Mouse (Mus musculus) erythroblast, embryonic 14.5 days (primary cell): ENCODE measurements around the gene Klhl31. TPM values are rescaled to one million over a fixed set of nuclear protein-coding genes. Genes with fewer than 3 reads are reported as not detected.

Experiments
- H3K27me3 ChIP-seq: 2 replicates; pipeline ENCODE4 v1.6.1; 2012; ENCODE audit warnings: inconsistent platforms; ENCODE audit not compliant: control insufficient read depth
- H3K36me3 ChIP-seq: 2 replicates; pipeline ENCODE4 v1.6.1; 2012; ENCODE audit warnings: mild to moderate bottlenecking, inconsistent platforms; ENCODE audit not compliant: control insufficient read depth
- H3K4me1 ChIP-seq: 2 replicates; pipeline ENCODE4 v1.6.1; 2012; ENCODE audit warnings: inconsistent platforms; ENCODE audit not compliant: control insufficient read depth
- H3K4me3 ChIP-seq: replicated peaks from 2 replicates; pipeline ENCODE3; 2012; ENCODE audit warnings: moderate library complexity, mild to moderate bottlenecking, inconsistent platforms
- H3K9me3 ChIP-seq: 2 replicates; pipeline ENCODE4 v1.6.1; 2012; ENCODE audit warnings: low read length, inconsistent platforms, mixed read lengths; ENCODE audit not compliant: control insufficient read depth
- GATA1 ChIP-seq: IDR thresholded peaks from 2 replicates; pipeline ENCODE4 v1.6.1; 2012; ENCODE audit warnings: low read length, inconsistent platforms, mixed read lengths
- TAL1 ChIP-seq: IDR thresholded peaks from 3 replicates; pipeline ENCODE4 v1.6.1; 2012; ENCODE audit warnings: low read length, inconsistent platforms, mixed read lengths
- polyA plus RNA-seq: library from polyadenylated mRNA; stranded (reverse); fragments of >175 nt; gene quantifications from 2 replicates; pipeline ENCODE4 v1.2.3, GENCODE M21; 2012

Klhl31 gene
- not detected in 2 replicates for polyA plus RNA-seq

DNA sequence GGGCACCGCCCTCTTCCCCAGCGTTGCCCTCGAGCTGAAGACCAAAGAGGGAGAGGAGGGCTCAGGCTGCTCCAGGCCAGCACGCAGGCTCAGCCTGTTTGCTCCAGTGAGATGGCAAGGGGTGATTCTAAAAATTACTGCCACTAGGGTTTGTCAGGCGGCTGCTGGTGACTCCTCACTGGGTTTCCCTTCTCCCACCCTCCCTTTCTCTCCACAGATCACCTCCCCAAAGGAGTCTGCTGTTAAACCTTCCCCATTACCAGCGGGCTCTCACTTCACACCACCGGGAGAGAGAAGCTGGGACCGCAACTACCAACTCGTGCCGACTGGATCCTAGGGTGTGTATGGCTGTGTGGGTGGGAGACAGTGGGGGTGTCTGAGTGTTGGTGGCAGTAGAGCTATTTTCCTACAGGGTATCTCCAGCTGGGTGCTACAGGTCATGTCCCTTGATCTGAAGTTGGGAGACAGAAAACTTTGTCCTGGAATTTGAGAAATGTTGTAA, at the start of gene Klhl31:
Gene Klhl31 (plus strand): TSS at position 51 of the 502 bp plus-strand sequence.
- no peaks in the 10 kb centered on the region for H3K4me1 ChIP-seq
- TF ChIP-seq GATA1 (no peak), TAL1 (no peak)

DNA sequence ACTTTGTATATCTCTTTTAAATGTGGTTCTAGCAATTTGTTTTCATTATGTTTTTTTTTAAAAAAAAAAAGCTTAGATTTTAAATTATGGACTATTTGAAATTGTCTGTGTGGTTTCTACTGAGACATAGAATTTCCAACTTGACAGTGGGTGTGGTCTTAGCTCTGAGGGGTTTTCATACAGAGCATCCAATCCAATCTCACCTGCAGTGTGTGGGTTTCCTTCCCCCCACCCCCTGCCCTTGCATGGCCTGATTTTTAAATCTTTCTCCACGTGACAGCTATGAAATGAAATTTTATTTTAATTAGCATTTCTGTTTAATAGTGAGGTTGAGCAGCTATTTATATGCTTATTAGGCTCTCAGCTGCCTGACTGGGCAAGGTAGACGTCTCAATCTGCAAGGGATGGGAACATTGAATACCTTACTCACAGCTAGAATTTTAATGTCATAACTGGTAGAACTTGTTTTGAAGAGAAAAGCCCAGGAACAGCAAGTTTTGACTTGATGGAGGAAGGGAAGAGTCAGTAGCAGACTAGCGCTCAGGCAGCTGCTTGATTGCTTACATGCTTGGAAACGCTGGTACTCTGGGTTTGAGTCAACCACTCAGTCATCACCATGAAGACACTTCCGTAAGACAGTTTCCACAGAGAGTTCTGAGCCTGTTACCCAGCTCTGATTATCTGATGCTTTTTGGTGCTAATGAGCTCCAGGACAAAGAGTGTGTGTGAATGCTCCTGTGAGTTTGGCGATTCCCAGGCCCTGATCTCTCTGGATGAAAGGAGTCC, 49.3 kb upstream of the Klhl31 start:
- no peak for TF ChIP-seq GATA1
- no peak for TF ChIP-seq TAL1
- no peaks in the 10 kb centered on the region for H3K27me3 ChIP-seq
- H3K4me1 ChIP-seq = no peaks in the 10 kb centered on the region
- H3K36me3 ChIP-seq = no peaks in the 10 kb centered on the region
- H3K4me3 ChIP-seq = no peak overlapping the region
- H3K9me3 ChIP-seq = no peaks in the 10 kb centered on the region

More for the DNA sequence above, at the start of gene Klhl31:
- Histone ChIP-seq H3K36me3 (no peaks in the 10 kb centered on the region), H3K9me3 (no peaks in the 10 kb centered on the region), H3K4me3 (no peak within 1 kb of the TSS), H3K27me3 (no peaks in the 10 kb centered on the region)

DNA sequence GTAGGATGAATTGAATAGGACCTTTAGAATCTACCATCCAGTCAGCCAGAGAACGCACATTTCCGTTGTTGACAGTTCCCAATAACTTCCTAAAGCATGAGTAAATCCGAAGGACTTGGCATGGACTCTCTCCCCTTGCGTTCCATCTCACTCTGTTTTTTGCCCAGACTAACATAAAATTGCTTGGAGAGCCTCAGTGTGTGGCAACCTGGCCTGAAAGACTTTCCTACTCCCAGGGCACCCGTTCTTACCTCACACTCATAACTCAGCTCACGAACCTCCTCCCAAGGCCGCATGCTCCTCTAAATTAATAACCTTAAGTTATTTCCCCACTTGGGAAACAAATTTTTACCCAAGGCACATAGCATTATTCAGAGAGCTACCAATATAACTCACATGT, 48.7 kb upstream of the Klhl31 start:
- Histone ChIP-seq H3K4me1 (no peaks in the 10 kb centered on the region), H3K27me3 (no peaks in the 10 kb centered on the region), H3K36me3 (no peaks in the 10 kb centered on the region), H3K4me3 (no peak overlapping the region), H3K9me3 (no peaks in the 10 kb centered on the region)
- TF ChIP-seq GATA1 = no peak
- no peak for TF ChIP-seq TAL1

DNA sequence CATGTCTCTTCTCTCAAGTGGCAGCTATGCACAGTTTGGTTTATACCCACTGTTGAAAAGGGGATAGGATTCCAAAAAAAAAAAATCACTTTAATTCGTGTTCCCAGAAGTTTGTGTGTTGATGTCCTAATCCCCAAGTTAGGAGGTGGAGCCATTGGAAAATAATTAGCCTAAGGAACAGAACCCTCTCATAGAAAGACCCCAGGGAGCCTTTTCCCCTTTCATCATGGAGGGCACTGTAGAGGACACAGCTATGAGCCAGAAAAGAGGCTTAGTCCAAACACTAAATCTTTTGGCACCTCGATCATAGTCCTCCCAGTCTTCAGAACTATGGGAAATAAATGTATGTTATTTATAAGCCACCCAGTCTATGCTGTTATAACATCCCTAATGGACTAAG, 46.8 kb upstream of the Klhl31 start:
- TF ChIP-seq GATA1 (no peak), TAL1 (no peak)
- no peaks in the 10 kb centered on the region for H3K4me1 ChIP-seq
- H3K27me3 ChIP-seq = no peaks in the 10 kb centered on the region
- H3K9me3 ChIP-seq = no peaks in the 10 kb centered on the region
- H3K4me3 ChIP-seq = no peak overlapping the region
- no peaks in the 10 kb centered on the region for H3K36me3 ChIP-seq

DNA sequence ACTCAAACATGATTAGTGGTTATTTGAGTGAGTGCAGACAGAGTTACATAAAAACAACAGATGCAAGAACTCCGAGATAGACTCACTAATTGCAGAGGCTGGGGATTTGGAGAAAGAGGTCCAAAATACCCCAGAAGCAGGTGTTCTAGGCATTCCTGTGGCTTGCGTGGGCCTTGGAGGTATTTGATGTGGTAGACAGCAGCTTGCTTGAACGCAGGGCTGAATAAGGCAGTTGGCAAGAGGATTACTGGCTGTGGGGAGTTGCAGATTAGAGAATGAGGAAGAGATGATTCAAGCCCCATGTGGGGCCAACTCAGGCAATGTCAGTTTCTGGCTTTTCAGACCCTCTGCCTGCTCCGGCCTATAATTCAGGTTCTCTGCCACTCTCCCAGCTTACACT, 43.9 kb upstream of the Klhl31 start:
- no peaks in the 10 kb centered on the region for H3K4me1 ChIP-seq
- no peaks in the 10 kb centered on the region for H3K9me3 ChIP-seq
- no peak overlapping the region for H3K4me3 ChIP-seq
- H3K36me3 ChIP-seq = no peaks in the 10 kb centered on the region
- no peak for TF ChIP-seq TAL1
- TF ChIP-seq GATA1 = no peak
- H3K27me3 ChIP-seq = no peaks in the 10 kb centered on the region

DNA sequence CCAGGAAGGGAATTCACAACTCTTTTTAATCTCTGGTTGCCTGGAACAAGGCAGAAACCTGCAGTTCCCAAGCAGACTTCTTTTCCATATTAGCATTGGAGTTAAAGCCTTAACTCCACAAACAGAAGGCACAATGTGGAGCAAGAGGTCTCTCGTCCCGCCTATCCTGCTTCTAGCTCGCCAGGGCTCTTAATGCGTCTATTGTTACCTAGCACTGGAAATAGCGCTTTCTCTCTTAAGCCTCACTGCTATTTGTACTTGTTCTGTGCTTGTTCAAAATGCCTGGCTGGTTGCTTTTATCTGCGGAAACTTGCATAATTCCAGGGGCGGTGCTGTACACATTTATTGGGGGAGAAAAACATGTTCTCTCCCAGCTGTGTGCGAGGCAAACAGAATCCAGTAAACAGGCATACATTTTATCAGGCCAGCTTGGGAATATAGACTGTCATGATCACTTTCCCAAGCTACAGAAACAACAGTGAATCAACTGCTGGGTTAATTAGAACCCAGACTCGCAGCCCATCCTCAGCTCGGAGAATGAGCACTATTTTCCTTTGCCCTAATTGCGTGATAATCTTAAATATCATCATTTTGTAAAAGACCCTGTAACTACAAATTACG, 41.2 kb upstream of the Klhl31 start:
- Histone ChIP-seq H3K36me3 (no peaks in the 10 kb centered on the region), H3K9me3 (no peaks in the 10 kb centered on the region), H3K4me1 (no peaks in the 10 kb centered on the region), H3K4me3 (no peak overlapping the region), H3K27me3 (no peaks in the 10 kb centered on the region)
- TF ChIP-seq GATA1 (no peak), TAL1 (no peak)

DNA sequence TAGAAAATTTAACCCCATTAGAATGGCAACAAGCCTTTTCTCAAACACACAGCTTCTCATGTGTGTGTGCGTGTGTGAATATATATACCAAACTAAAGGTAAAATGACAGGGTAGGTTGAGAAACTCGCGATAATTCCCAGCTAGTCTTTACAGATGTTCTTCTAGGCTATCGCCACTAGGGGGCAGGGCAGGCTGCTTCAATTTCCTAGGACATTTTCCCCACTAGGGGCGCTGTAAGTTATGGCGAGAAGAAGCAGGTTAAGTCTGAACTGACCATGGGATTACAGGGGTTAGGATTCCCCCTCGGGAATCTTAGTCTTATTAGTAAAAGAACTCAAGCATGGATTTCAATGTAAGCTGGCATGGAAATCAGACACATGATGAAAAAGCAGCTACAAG, 39.9 kb upstream of the Klhl31 start:
- Histone ChIP-seq H3K4me3 (no peak overlapping the region), H3K4me1 (no peaks in the 10 kb centered on the region), H3K36me3 (no peaks in the 10 kb centered on the region), H3K9me3 (no peaks in the 10 kb centered on the region), H3K27me3 (no peaks in the 10 kb centered on the region)
- TF ChIP-seq TAL1 (no peak), GATA1 (no peak)

DNA sequence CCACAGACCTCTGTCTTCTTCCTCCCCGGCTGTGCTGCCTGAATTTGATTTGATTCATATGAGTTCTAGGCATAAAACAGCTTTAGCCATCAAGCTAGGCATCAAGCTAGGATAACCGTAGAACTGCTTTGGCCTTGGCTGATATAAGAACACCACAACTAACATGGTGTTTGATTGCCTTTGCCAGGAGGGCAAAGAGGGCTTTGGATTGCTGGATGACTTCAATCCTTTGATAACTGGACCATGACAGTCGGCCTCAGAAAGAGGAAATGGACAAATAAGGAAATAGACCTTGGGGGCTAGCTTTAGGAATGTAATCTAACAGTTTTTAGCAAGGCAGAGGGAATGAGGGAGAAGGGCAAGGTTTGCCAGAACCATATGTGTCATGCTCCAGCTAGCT, 37.7 kb upstream of the Klhl31 start:
- Histone ChIP-seq H3K36me3 (no peaks in the 10 kb centered on the region), H3K4me3 (no peak overlapping the region), H3K4me1 (no peaks in the 10 kb centered on the region), H3K9me3 (no peaks in the 10 kb centered on the region), H3K27me3 (no peaks in the 10 kb centered on the region)
- TF ChIP-seq TAL1 = no peak
- TF ChIP-seq GATA1 = no peak

DNA sequence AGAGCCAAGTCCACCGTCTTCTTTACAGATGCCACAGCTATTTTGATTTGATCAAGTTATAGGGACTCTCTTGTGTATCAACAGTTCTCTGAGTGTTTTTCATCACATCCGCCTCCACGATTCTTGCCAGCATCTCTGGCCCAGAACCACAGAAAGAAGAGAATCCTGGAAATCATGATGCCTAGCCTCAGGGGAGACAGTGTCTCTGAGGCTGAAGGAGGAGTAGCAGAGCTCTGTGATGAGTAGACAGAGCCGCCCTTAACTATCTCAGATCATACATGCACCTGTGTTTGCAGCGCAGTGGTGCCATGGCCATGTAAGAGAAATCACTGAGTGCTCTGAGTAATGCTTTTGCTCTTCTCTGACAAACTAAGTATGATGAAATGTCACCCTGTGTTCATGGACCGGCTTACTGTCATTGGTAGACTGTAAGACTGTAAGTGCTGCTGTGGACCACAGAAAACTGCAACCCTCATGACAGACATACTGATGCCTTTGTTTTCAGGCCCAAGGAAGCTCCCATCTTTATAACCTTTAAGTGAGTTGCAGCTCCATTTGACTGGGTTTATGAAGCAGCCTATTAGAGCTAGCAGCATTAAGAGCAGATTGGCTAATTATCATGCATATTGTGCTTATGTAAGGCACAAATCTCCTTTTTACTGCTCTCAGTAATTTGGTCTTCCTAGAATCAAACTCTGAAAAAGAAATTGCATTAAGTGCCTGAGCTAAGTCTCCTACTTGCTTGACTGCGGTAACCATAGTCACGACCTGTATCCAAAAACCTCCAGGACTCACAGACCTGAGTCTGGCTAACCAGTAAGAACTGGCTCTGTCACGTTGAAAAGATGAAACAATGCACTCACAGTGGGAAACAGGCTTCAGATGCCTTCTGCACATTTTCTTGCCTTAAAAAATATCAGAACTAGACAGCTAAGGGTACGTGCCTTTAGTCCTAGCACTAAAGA, 33.7 kb upstream of the Klhl31 start:
- H3K4me1 ChIP-seq = no peaks in the 10 kb centered on the region
- no peak overlapping the region for H3K4me3 ChIP-seq
- H3K27me3 ChIP-seq = no peaks in the 10 kb centered on the region
- no peaks in the 10 kb centered on the region for H3K36me3 ChIP-seq
- TF ChIP-seq GATA1 (no peak), TAL1 (no peak)
- no peaks in the 10 kb centered on the region for H3K9me3 ChIP-seq
